Mouse (Mus musculus) megakaryocyte, embryonic 14.5 days (primary cell): ENCODE results near the gene Rnf157.

ENCODE experiments used
- FLI1 ChIP-seq: IDR thresholded peaks from 2 replicates; pipeline ENCODE4 v1.6.1; 2012; ENCODE audit warnings: low read length, inconsistent platforms, mixed read lengths
- GATA1 ChIP-seq: IDR thresholded peaks from 3 replicates; pipeline ENCODE4 v1.6.1; 2012; ENCODE audit warnings: mixed read lengths, low read length, inconsistent platforms, borderline replicate concordance

DNA sequence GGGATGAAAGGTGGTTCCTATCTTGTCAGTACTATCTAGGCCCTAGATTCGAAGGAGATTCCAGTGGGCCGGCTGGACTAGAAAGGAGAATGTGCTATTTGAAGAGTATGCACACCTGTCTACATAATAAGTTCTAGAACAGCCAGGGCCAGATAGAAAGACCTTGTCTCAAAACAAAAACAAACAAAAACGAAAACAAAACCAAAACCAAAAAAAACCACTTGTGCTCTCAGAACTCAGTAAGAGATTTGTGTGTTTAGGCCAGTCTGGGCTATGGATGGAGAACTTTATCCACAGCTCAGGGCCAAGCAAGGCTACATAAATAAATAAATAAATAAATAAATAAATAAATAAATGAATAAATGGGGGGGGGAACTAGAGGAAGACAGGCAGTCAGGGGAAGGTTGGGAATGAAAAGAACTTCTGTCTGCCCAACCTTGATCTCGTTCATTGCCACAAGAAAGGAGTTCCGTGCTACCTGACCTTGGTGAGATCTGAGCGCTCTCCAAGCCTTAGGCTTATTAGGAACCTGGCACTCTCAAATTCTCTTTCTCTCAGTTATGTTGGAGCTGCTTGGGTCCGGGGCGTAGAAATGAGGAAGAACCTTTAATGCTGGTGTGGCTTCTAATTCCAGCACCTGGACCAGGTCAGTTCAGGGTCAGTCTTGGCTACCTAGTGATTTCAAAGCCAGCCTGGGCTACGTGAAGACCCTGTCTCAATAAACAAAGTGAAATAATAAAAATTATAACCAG lies 17.2 kb upstream of the Rnf157 start:
- TF ChIP-seq GATA1 (no peak), FLI1 (no peak)
